Mouse (Mus musculus) lung, adult 2 months (tissue): Measurements from ENCODE around the gene Nudt22.

Experiments used
- CTCF ChIP-seq: fragments of 200-500 bp; IDR thresholded peaks from 2 replicates; pipeline ENCODE4 v1.5.1; 2011; ENCODE audit warnings: mild to moderate bottlenecking, low read length, control low read depth; ENCODE audit not compliant: insufficient read depth
- POLR2A ChIP-seq: fragments of 200-500 bp; IDR thresholded peaks from 2 replicates; pipeline ENCODE4 v1.6.1; 2011; ENCODE audit warnings: low read depth, mild to moderate bottlenecking, control low read depth, low read length, borderline replicate concordance; ENCODE audit errors: extremely low read depth

- TF ChIP-seq POLR2A (peak; percentile 98), CTCF (no peak)
Measured at GRCm38 (mm10) chr19:6980381-6981093, 15.4 kb downstream of the Nudt22 start, which contains the start of gene Fkbp2.
